Mouse (Mus musculus): Measurements from ENCODE around the gene Tmem100. TPM values are rescaled to one million over a fixed set of nuclear protein-coding genes. Genes with fewer than 3 reads are reported as not detected.

Tmem100 gene
- polyA plus RNA-seq, 2 experiments: 0.13 to 0.24 TPM

DNA sequence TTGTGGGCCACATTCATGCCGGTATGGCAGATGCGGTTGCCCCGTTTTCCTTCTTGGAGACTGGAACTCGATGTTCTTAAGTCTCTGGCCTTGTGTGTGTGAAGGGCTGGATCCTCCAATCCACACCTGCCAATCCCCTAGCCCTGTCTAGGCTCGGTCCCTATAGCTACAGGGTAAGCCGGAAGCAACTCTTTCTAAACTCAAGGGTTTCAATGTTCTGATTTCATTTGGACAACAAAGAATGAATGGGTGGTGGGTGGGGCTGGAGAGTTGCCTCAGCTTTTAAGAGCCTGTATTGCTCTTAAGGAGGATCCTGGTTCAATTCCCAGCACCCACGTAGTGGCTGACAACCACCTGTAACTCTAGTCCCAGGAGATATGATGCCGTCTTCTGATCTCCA is 43.6 kb upstream of the Tmem100 start:
- no peak for TF ChIP-seq EP300 (IDR thresholded peaks at IDR 0.05; ENCODE audit: low read depth)
- no peak for TF ChIP-seq CTCF (IDR thresholded peaks at IDR 0.05; ENCODE audit: low read depth)
- Histone ChIP-seq H3K4me2 (ENCODE audit: low read depth) (no peak overlapping the region), H3K27ac (no peak overlapping the region), H3K9me3 (ENCODE audit: control insufficient read depth, low read length) (no peaks in the 10 kb centered on the region), H3K9ac (replicated peaks) (no peak overlapping the region), H3K4me3 (ENCODE audit: insufficient read depth in 1 of 2, low read depth in 2 of 2, low read length in 2 of 2) (no peak overlapping the region), H3K36me3 (replicated peaks; ENCODE audit: control insufficient read depth, insufficient read depth, low read depth) (no peaks in the 10 kb centered on the region), H3K4me1 (replicated peaks; ENCODE audit: control insufficient read depth in 2 of 2, insufficient read depth in 2 of 2, low read length in 1 of 2) (peaks cover 0 to 5% of the 10 kb centered on the region in 2 experiments; a peak in 1 of 4 replicates), H3K27me3 (ENCODE audit: control insufficient read depth, insufficient read depth, low read length) (no peaks in the 10 kb centered on the region)
- DNase-seq (ENCODE audit: low read depth in 3 of 3, low spot score in 3 of 3) (no peak), ATAC-seq (ENCODE audit: insufficient read depth) (no peak)
- WGBS (ENCODE audit: insufficient replicate concordance): 79% methylated on average over 8 of the region's 8 CpGs

- Histone ChIP-seq H3K4me2 (ENCODE audit: low read depth) (no peak overlapping the region), H3K36me3 (replicated peaks; ENCODE audit: control insufficient read depth, insufficient read depth, low read depth) (no peaks in the 10 kb centered on the region), H3K27me3 (ENCODE audit: control insufficient read depth, insufficient read depth, low read length) (no peaks in the 10 kb centered on the region), H3K9ac (replicated peaks) (no peak overlapping the region), H3K27ac (no peak overlapping the region), H3K4me3 (ENCODE audit: insufficient read depth in 1 of 2, low read depth in 2 of 2, low read length in 2 of 2) (no peak overlapping the region), H3K4me1 (replicated peaks; ENCODE audit: control insufficient read depth in 2 of 2, insufficient read depth in 2 of 2, low read length in 1 of 2) (peaks cover 0 to 5% of the 10 kb centered on the region in 2 experiments; a peak in 1 of 4 replicates), H3K9me3 (ENCODE audit: control insufficient read depth, low read length) (no peaks in the 10 kb centered on the region)
- ATAC-seq (ENCODE audit: insufficient read depth) (no peak), DNase-seq (ENCODE audit: low read depth in 3 of 3, low spot score in 3 of 3) (peak in 2 of 3 experiments; percentile 22 to 35)
- TF ChIP-seq CTCF (IDR thresholded peaks at IDR 0.05; ENCODE audit: low read depth) (peak; percentile 81), EP300 (IDR thresholded peaks at IDR 0.05; ENCODE audit: low read depth) (no peak)
- WGBS (ENCODE audit: insufficient replicate concordance): 18% methylated on average over 8 of the region's 8 CpGs
Observed at GRCm38 (mm10) chr11:89988936-89989589, 41.1 kb upstream of the Tmem100 start.

DNA sequence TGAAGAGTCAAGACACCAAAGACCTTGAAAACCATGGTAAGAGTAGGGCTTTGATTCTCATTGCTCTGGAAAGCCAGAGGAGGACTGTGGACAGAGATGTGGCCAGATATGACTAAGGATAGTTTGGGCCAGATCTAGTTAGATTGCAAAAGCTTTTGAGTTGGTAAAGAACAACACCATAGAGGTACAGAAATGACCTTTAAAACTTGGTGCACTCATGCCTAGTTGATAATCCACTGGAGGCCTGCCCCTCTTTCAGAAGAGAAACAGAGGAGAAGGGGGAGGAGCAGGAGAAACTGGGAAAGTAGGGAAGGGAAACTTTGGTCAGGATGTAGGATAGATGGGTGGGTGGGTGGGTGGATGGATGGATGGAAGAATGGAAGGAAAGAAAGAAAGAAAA is 38.5 kb upstream of the Tmem100 start:
- Histone ChIP-seq H3K9me3 (ENCODE audit: control insufficient read depth, low read length) (no peaks in the 10 kb centered on the region), H3K4me2 (ENCODE audit: low read depth) (no peak overlapping the region), H3K4me1 (replicated peaks; ENCODE audit: control insufficient read depth in 2 of 2, insufficient read depth in 2 of 2, low read length in 1 of 2) (peaks cover 0 to 6% of the 10 kb centered on the region in 2 experiments; a peak in 1 of 4 replicates), H3K4me3 (ENCODE audit: insufficient read depth in 1 of 2, low read depth in 2 of 2, low read length in 2 of 2) (no peak overlapping the region), H3K36me3 (replicated peaks; ENCODE audit: control insufficient read depth, insufficient read depth, low read depth) (no peaks in the 10 kb centered on the region), H3K27ac (no peak overlapping the region), H3K27me3 (ENCODE audit: control insufficient read depth, insufficient read depth, low read length) (no peaks in the 10 kb centered on the region), H3K9ac (replicated peaks) (no peak overlapping the region)
- TF ChIP-seq EP300 (IDR thresholded peaks at IDR 0.05; ENCODE audit: low read depth) (no peak), CTCF (IDR thresholded peaks at IDR 0.05; ENCODE audit: low read depth) (no peak)
- no peak for DNase-seq (ENCODE audit: low read depth in 3 of 3, low spot score in 3 of 3)
- ATAC-seq (ENCODE audit: insufficient read depth): no peak

DNA sequence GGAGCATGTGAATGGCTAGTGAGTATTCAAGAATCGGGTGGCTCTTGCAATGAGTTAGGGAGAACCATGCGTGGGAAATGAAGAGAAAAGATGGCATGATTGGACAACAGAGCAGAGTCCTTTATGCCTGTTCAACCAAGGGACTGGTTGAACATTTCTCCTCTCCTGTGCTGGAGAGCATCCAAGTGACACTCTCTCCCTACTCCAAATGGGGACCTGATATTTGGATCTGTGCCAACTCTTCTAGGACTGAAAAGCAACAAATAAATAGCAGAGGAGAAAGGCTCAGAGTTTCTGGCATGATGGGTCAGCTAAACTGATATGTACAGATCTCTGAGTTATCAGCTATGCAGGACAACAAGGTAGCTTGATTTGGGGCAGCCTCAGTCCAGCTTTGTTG is 35.4 kb upstream of the Tmem100 start:
- DNase-seq (ENCODE audit: low read depth in 3 of 3, low spot score in 3 of 3): no peak
- H3K9ac ChIP-seq (replicated peaks): no peak overlapping the region
- no peaks in the 10 kb centered on the region for H3K27me3 ChIP-seq (ENCODE audit: control insufficient read depth, insufficient read depth, low read length)
- no peak for ATAC-seq (ENCODE audit: insufficient read depth)
- H3K4me2 ChIP-seq (ENCODE audit: low read depth): no peak overlapping the region
- no peak overlapping the region for H3K4me3 ChIP-seq (ENCODE audit: insufficient read depth in 1 of 2, low read depth in 2 of 2, low read length in 2 of 2)
- no peak overlapping the region for H3K27ac ChIP-seq
- WGBS (ENCODE audit: insufficient replicate concordance): 49% methylated on average over 2 of the region's 2 CpGs
- H3K36me3 ChIP-seq (replicated peaks; ENCODE audit: control insufficient read depth, insufficient read depth, low read depth): no peaks in the 10 kb centered on the region
- H3K9me3 ChIP-seq (ENCODE audit: control insufficient read depth, low read length): no peaks in the 10 kb centered on the region
- peaks cover 0 to 13% of the 10 kb centered on the region in 2 experiments; a peak in 1 of 4 replicates for H3K4me1 ChIP-seq (replicated peaks; ENCODE audit: control insufficient read depth in 2 of 2, insufficient read depth in 2 of 2, low read length in 1 of 2)
- TF ChIP-seq CTCF (IDR thresholded peaks at IDR 0.05; ENCODE audit: low read depth) (no peak), EP300 (IDR thresholded peaks at IDR 0.05; ENCODE audit: low read depth) (no peak)

DNA sequence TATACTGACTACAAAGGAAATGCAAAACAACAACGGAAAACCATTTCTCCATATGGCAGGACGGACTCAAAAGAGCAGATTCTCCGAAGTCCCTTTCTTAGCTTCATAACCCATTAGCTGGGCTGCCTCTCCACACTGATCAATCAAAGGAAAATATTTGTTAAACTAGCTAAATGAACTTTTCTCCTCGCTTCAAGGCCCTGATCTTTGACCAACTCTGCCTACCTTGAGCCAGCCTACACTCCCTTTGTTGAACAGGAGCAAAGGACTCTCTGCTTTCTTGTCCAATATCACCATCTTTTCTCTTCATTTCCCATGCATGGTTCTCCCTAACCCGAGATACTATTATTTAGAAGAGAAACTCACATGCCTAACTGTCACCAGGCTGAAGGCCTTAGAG is 34.6 kb upstream of the Tmem100 start:
- 64% methylated on average over 5 of the region's 5 CpGs for WGBS (ENCODE audit: insufficient replicate concordance)
- Histone ChIP-seq H3K4me3 (ENCODE audit: insufficient read depth in 1 of 2, low read depth in 2 of 2, low read length in 2 of 2) (no peak overlapping the region), H3K4me2 (ENCODE audit: low read depth) (no peak overlapping the region), H3K27me3 (ENCODE audit: control insufficient read depth, insufficient read depth, low read length) (no peaks in the 10 kb centered on the region), H3K27ac (no peak overlapping the region), H3K4me1 (replicated peaks; ENCODE audit: control insufficient read depth in 2 of 2, insufficient read depth in 2 of 2, low read length in 1 of 2) (peaks cover 0 to 13% of the 10 kb centered on the region in 2 experiments; a peak in 1 of 4 replicates), H3K9ac (replicated peaks) (no peak overlapping the region), H3K36me3 (replicated peaks; ENCODE audit: control insufficient read depth, insufficient read depth, low read depth) (no peaks in the 10 kb centered on the region), H3K9me3 (ENCODE audit: control insufficient read depth, low read length) (no peaks in the 10 kb centered on the region)
- TF ChIP-seq EP300 (IDR thresholded peaks at IDR 0.05; ENCODE audit: low read depth): no peak
- no peak for TF ChIP-seq CTCF (IDR thresholded peaks at IDR 0.05; ENCODE audit: low read depth)
- peak in 1 of 3 experiments; percentile 9 for DNase-seq (ENCODE audit: low read depth in 3 of 3, low spot score in 3 of 3)
- ATAC-seq (ENCODE audit: insufficient read depth): no peak
